Mouse (Mus musculus): ENCODE data around the gene Plk3. TPM values are rescaled to one million over a fixed set of nuclear protein-coding genes. Genes with fewer than 3 reads are reported as not detected.

The Plk3 gene
- polyA plus RNA-seq, 1 experiment from 2014 or later: 2.9 TPM

- Histone ChIP-seq H3K36me3 (ENCODE audit: control insufficient read depth, insufficient read depth, low read length) (no peaks in the 10 kb centered on the region; the same call in 1 of the 2 replicates), H3K27ac (ENCODE audit: low read depth, low read length) (peak overlapping the region; percentile 87), H3K9ac (ENCODE audit: low read depth, low read length) (peak overlapping the region; percentile 42; the same call in 1 of the 2 replicates), H3K27me3 (ENCODE audit: control insufficient read depth, insufficient read depth, low read length) (no peaks in the 10 kb centered on the region), H3K4me1 (ENCODE audit: control insufficient read depth, insufficient read depth, low read length) (peaks cover 25% of the 10 kb centered on the region), H3K4me3 (ENCODE audit: low read length) (no peak overlapping the region), H3K4me2 (replicated peaks; ENCODE audit: low read depth, low read length) (peak overlapping the region; percentile 18; the same call in 1 of the 2 replicates), H3K9me3 (ENCODE audit: control insufficient read depth, low read length) (no peaks in the 10 kb centered on the region)
- no peak for ATAC-seq (ENCODE audit: low FRiP score, low TSS enrichment)
- 54% methylated on average over 14 of the region's 14 CpGs for WGBS
These were observed 9.0 kb downstream of the Plk3 start for GRCm38 (mm10) chr4:117124518-117125347.

- H3K27me3 ChIP-seq (ENCODE audit: control insufficient read depth, insufficient read depth, low read length): no peaks in the 10 kb centered on the region
- H3K9me3 ChIP-seq (ENCODE audit: control insufficient read depth, low read length): no peaks in the 10 kb centered on the region
- peak overlapping the region; percentile 87; the same call in 1 of the 2 replicates for H3K27ac ChIP-seq (ENCODE audit: low read depth, low read length)
- H3K4me3 ChIP-seq (ENCODE audit: low read length): no peak overlapping the region
- H3K4me2 ChIP-seq (replicated peaks; ENCODE audit: low read depth, low read length): no peak overlapping the region
- 74% methylated on average over 3 of the region's 3 CpGs for WGBS
- 0 out of 2 replicates have a peak overlapping the region, but pooled peaks have one; percentile 42 for H3K9ac ChIP-seq (ENCODE audit: low read depth, low read length)
- H3K36me3 ChIP-seq (ENCODE audit: control insufficient read depth, insufficient read depth, low read length): no peaks in the 10 kb centered on the region; the same call in 1 of the 2 replicates
- H3K4me1 ChIP-seq (ENCODE audit: control insufficient read depth, insufficient read depth, low read length): peaks cover 27% of the 10 kb centered on the region
- ATAC-seq (ENCODE audit: low FRiP score, low TSS enrichment): no peak
These were observed 9.6 kb downstream of the Plk3 start for GRCm38 (mm10) chr4:117124218-117124517.

- H3K4me1 ChIP-seq (ENCODE audit: control insufficient read depth, insufficient read depth, low read length): peaks cover 27% of the 10 kb centered on the region
- H3K9me3 ChIP-seq (ENCODE audit: control insufficient read depth, low read length): no peaks in the 10 kb centered on the region
- no peaks in the 10 kb centered on the region for H3K36me3 ChIP-seq (ENCODE audit: control insufficient read depth, insufficient read depth, low read length)
- no peak overlapping the region for H3K9ac ChIP-seq (ENCODE audit: low read depth, low read length)
- no peaks in the 10 kb centered on the region for H3K27me3 ChIP-seq (ENCODE audit: control insufficient read depth, insufficient read depth, low read length)
- WGBS: 84% methylated on average over 7 of the region's 9 CpGs
- H3K27ac ChIP-seq (ENCODE audit: low read depth, low read length): no peak overlapping the region
- ATAC-seq (ENCODE audit: low FRiP score, low TSS enrichment): no peak
- H3K4me3 ChIP-seq (ENCODE audit: low read length): no peak overlapping the region
- H3K4me2 ChIP-seq (replicated peaks; ENCODE audit: low read depth, low read length): no peak overlapping the region
These were observed 10.1 kb downstream of the Plk3 start for GRCm38 (mm10) chr4:117123546-117124217.

- Histone ChIP-seq H3K4me3 (ENCODE audit: low read length) (no peak overlapping the region), H3K36me3 (ENCODE audit: control insufficient read depth, insufficient read depth, low read length) (no peaks in the 10 kb centered on the region), H3K4me2 (replicated peaks; ENCODE audit: low read depth, low read length) (no peak overlapping the region)
These were observed 11.6 kb downstream of the Plk3 start for GRCm38 (mm10) chr4:117122209-117122608.

GRCm38 (mm10) chr4:117120445-117121414 lies 13.0 kb downstream of the Plk3 start:
- Histone ChIP-seq H3K27me3 (ENCODE audit: control insufficient read depth, insufficient read depth, low read length) (no peaks in the 10 kb centered on the region), H3K27ac (ENCODE audit: low read depth, low read length) (peak overlapping the region; percentile 90), H3K9me3 (ENCODE audit: control insufficient read depth, low read length) (no peaks in the 10 kb centered on the region), H3K9ac (ENCODE audit: low read depth, low read length) (peak overlapping the region; percentile 72), H3K4me2 (replicated peaks; ENCODE audit: low read depth, low read length) (peak overlapping the region; percentile 85), H3K4me1 (ENCODE audit: control insufficient read depth, insufficient read depth, low read length) (peaks cover 20% of the 10 kb centered on the region), H3K4me3 (ENCODE audit: low read length) (peak overlapping the region; percentile 67), H3K36me3 (ENCODE audit: control insufficient read depth, insufficient read depth, low read length) (no peaks in the 10 kb centered on the region; the same call in 1 of the 2 replicates)
- peak; percentile 94 for ATAC-seq (ENCODE audit: low FRiP score, low TSS enrichment)
- under 1% methylated on average over 69 of the region's 69 CpGs for WGBS

More at GRCm38 (mm10) chr4:117122209-117122608, 11.6 kb downstream of the Plk3 start:
- H3K27me3 ChIP-seq (ENCODE audit: control insufficient read depth, insufficient read depth, low read length): no peaks in the 10 kb centered on the region
- H3K9me3 ChIP-seq (ENCODE audit: control insufficient read depth, low read length): no peaks in the 10 kb centered on the region
- no peak overlapping the region for H3K27ac ChIP-seq (ENCODE audit: low read depth, low read length)
- ATAC-seq (ENCODE audit: low FRiP score, low TSS enrichment): no peak
- peaks cover 27% of the 10 kb centered on the region for H3K4me1 ChIP-seq (ENCODE audit: control insufficient read depth, insufficient read depth, low read length)
- WGBS: 86% methylated on average over 4 of the region's 4 CpGs
- H3K9ac ChIP-seq (ENCODE audit: low read depth, low read length): no peak overlapping the region

GRCm38 (mm10) chr4:117120052-117120444 lies 13.7 kb downstream of the Plk3 start:
- Histone ChIP-seq H3K27ac (ENCODE audit: low read depth, low read length) (peak overlapping the region; percentile 90), H3K9me3 (ENCODE audit: control insufficient read depth, low read length) (no peaks in the 10 kb centered on the region), H3K4me3 (ENCODE audit: low read length) (peak overlapping the region; percentile 67), H3K36me3 (ENCODE audit: control insufficient read depth, insufficient read depth, low read length) (peaks cover 4% of the 10 kb centered on the region; the same call in 1 of the 2 replicates), H3K4me2 (replicated peaks; ENCODE audit: low read depth, low read length) (peak overlapping the region; percentile 85), H3K9ac (ENCODE audit: low read depth, low read length) (peak overlapping the region; percentile 67), H3K4me1 (ENCODE audit: control insufficient read depth, insufficient read depth, low read length) (peaks cover 13% of the 10 kb centered on the region), H3K27me3 (ENCODE audit: control insufficient read depth, insufficient read depth, low read length) (no peaks in the 10 kb centered on the region)
- peak; percentile 6; the same call in 1 of the 2 replicates for ATAC-seq (ENCODE audit: low FRiP score, low TSS enrichment)
- WGBS: 6% methylated on average over 10 of the region's 10 CpGs

GRCm38 (mm10) chr4:117119636-117120035 lies 14.1 kb downstream of the Plk3 start:
- H3K4me3 ChIP-seq (ENCODE audit: low read length): peak overlapping the region; percentile 67
- peak overlapping the region; percentile 67; the same call in 1 of the 2 replicates for H3K9ac ChIP-seq (ENCODE audit: low read depth, low read length)
- 75% methylated on average over 5 of the region's 5 CpGs for WGBS
- peaks cover 8% of the 10 kb centered on the region for H3K36me3 ChIP-seq (ENCODE audit: control insufficient read depth, insufficient read depth, low read length)
- no peaks in the 10 kb centered on the region for H3K27me3 ChIP-seq (ENCODE audit: control insufficient read depth, insufficient read depth, low read length)
- peaks cover 9% of the 10 kb centered on the region for H3K4me1 ChIP-seq (ENCODE audit: control insufficient read depth, insufficient read depth, low read length)
- H3K27ac ChIP-seq (ENCODE audit: low read depth, low read length): peak overlapping the region; percentile 90; the same call in 1 of the 2 replicates
- peak overlapping the region; percentile 85 for H3K4me2 ChIP-seq (replicated peaks; ENCODE audit: low read depth, low read length)
- ATAC-seq (ENCODE audit: low FRiP score, low TSS enrichment): no peak
- no peaks in the 10 kb centered on the region for H3K9me3 ChIP-seq (ENCODE audit: control insufficient read depth, low read length)

- 93% methylated on average over 7 of the region's 7 CpGs for WGBS
- Histone ChIP-seq H3K27ac (ENCODE audit: low read depth, low read length) (no peak overlapping the region), H3K9ac (ENCODE audit: low read depth, low read length) (no peak overlapping the region), H3K27me3 (ENCODE audit: control insufficient read depth, insufficient read depth, low read length) (no peaks in the 10 kb centered on the region), H3K9me3 (ENCODE audit: control insufficient read depth, low read length) (no peaks in the 10 kb centered on the region), H3K4me2 (replicated peaks; ENCODE audit: low read depth, low read length) (no peak overlapping the region), H3K4me3 (ENCODE audit: low read length) (no peak overlapping the region), H3K36me3 (ENCODE audit: control insufficient read depth, insufficient read depth, low read length) (peaks cover 19% of the 10 kb centered on the region), H3K4me1 (ENCODE audit: control insufficient read depth, insufficient read depth, low read length) (0 out of 2 replicates have a peak, but pooled peaks cover 5% of the 10 kb centered on the region)
- ATAC-seq (ENCODE audit: low FRiP score, low TSS enrichment): no peak
These were observed 15.8 kb downstream of the Plk3 start for GRCm38 (mm10) chr4:117117931-117118330.

All from kidney, embryonic 14.5 days (tissue).